Mouse (Mus musculus): ENCODE results near the gene Ttc38. TPM values are rescaled to one million over a fixed set of nuclear protein-coding genes. Genes with fewer than 3 reads are reported as not detected.
"Not testable (repeated sequence)": the region's sequence is repeated elsewhere in the genome, so short reads cannot be mapped to it uniquely, and the experiment has no call there.

Ttc38 gene
- polyA plus RNA-seq, 1 experiment from 2014 or later, result 7.4 TPM

GRCm38 (mm10) chr15:85859490-85860031 lies 27.5 kb downstream of the Ttc38 start, which contains the start of gene Gtse1:
TSS of gene Gtse1 (plus strand) at chr15:85859745.
- under 1% methylated on average over 42 of the region's 42 CpGs for WGBS
- peak; percentile 99 for ATAC-seq (replicated peaks; ENCODE audit: low FRiP score)
- Histone ChIP-seq H3K27ac (ENCODE audit: low read depth, low read length) (peak within 1 kb of the TSS; percentile 60; the same call in 1 of the 2 replicates), H3K9ac (ENCODE audit: low read depth, low read length) (peak within 1 kb of the TSS; percentile 88), H3K27me3 (replicated peaks; ENCODE audit: control insufficient read depth, insufficient read depth, low read length) (no peaks in the 10 kb centered on the region), H3K4me3 (ENCODE audit: low read depth, low read length) (peak within 1 kb of the TSS; percentile 83), H3K4me1 (replicated peaks; ENCODE audit: control insufficient read depth, insufficient read depth, low read length) (peaks cover 9% of the 10 kb centered on the region; the same call in 1 of the 2 replicates), H3K9me3 (ENCODE audit: control insufficient read depth, low read length) (no peaks in the 10 kb centered on the region), H3K36me3 (ENCODE audit: control insufficient read depth, insufficient read depth, low read length) (peaks cover 25% of the 10 kb centered on the region), H3K4me2 (peak within 1 kb of the TSS; percentile 73)
- DNase-seq (ENCODE audit: low spot score), result peak; percentile 86

- peaks cover 72% of the 10 kb centered on the region for H3K36me3 ChIP-seq (ENCODE audit: control insufficient read depth, insufficient read depth, low read length)
- 92% methylated on average over 7 of the region's 7 CpGs for WGBS
- ATAC-seq (replicated peaks; ENCODE audit: low FRiP score), result not testable (repeated sequence)
These were observed 33.8 kb downstream of the Ttc38 start for GRCm38 (mm10) chr15:85865913-85866312.

GRCm38 (mm10) chr15:85867696-85868095 lies 35.6 kb downstream of the Ttc38 start:
- Histone ChIP-seq H3K4me1 (replicated peaks; ENCODE audit: control insufficient read depth, insufficient read depth, low read length) (no peaks in the 10 kb centered on the region), H3K4me3 (ENCODE audit: low read depth, low read length) (no peak overlapping the region), H3K36me3 (ENCODE audit: control insufficient read depth, insufficient read depth, low read length) (peaks cover 77% of the 10 kb centered on the region), H3K27ac (ENCODE audit: low read depth, low read length) (no peak overlapping the region), H3K9me3 (ENCODE audit: control insufficient read depth, low read length) (no peaks in the 10 kb centered on the region), H3K9ac (ENCODE audit: low read depth, low read length) (no peak overlapping the region), H3K27me3 (replicated peaks; ENCODE audit: control insufficient read depth, insufficient read depth, low read length) (no peaks in the 10 kb centered on the region), H3K4me2 (no peak overlapping the region)
- DNase-seq (ENCODE audit: low spot score), result peak; percentile 52
- ATAC-seq (replicated peaks; ENCODE audit: low FRiP score), result peak; percentile 57
- 55% methylated on average over 6 of the region's 6 CpGs for WGBS

More at GRCm38 (mm10) chr15:85865913-85866312, 33.8 kb downstream of the Ttc38 start:
- H3K27ac ChIP-seq (ENCODE audit: low read depth, low read length); H3K9me3 ChIP-seq (ENCODE audit: control insufficient read depth, low read length); DNase-seq (ENCODE audit: low spot score); H3K4me2 ChIP-seq; H3K9ac ChIP-seq (ENCODE audit: low read depth, low read length); H3K27me3 ChIP-seq (replicated peaks; ENCODE audit: control insufficient read depth, insufficient read depth, low read length); H3K4me3 ChIP-seq (ENCODE audit: low read depth, low read length); H3K4me1 ChIP-seq (replicated peaks; ENCODE audit: control insufficient read depth, insufficient read depth, low read length): not testable (repeated sequence)

- Histone ChIP-seq H3K27ac (ENCODE audit: low read depth, low read length) (no peak overlapping the region), H3K4me3 (ENCODE audit: low read depth, low read length) (no peak overlapping the region), H3K9ac (ENCODE audit: low read depth, low read length) (no peak overlapping the region), H3K4me1 (replicated peaks; ENCODE audit: control insufficient read depth, insufficient read depth, low read length) (peaks cover 9% of the 10 kb centered on the region), H3K36me3 (ENCODE audit: control insufficient read depth, insufficient read depth, low read length) (peaks cover 29% of the 10 kb centered on the region), H3K9me3 (ENCODE audit: control insufficient read depth, low read length) (no peaks in the 10 kb centered on the region), H3K27me3 (replicated peaks; ENCODE audit: control insufficient read depth, insufficient read depth, low read length) (no peaks in the 10 kb centered on the region), H3K4me2 (no peak overlapping the region)
- DNase-seq (ENCODE audit: low spot score), result no peak
- no peak for ATAC-seq (replicated peaks; ENCODE audit: low FRiP score)
- 87% methylated on average over 7 of the region's 7 CpGs for WGBS
These were observed 45.2 kb downstream of the Ttc38 start for GRCm38 (mm10) chr15:85877336-85877735.

- ATAC-seq (replicated peaks; ENCODE audit: low FRiP score) (peak; percentile 94), DNase-seq (ENCODE audit: low spot score) (peak; percentile 92)
- peaks cover 26% of the 10 kb centered on the region for H3K36me3 ChIP-seq (ENCODE audit: control insufficient read depth, insufficient read depth, low read length)
- peak within 1 kb of the TSS; percentile 73; the same call in 1 of the 2 replicates for H3K27ac ChIP-seq (ENCODE audit: low read depth, low read length)
- no peaks in the 10 kb centered on the region for H3K9me3 ChIP-seq (ENCODE audit: control insufficient read depth, low read length)
- H3K4me1 ChIP-seq (replicated peaks; ENCODE audit: control insufficient read depth, insufficient read depth, low read length), result peaks cover 9% of the 10 kb centered on the region
- peak within 1 kb of the TSS; percentile 86 for H3K4me3 ChIP-seq (ENCODE audit: low read depth, low read length)
- peak within 1 kb of the TSS; percentile 91 for H3K9ac ChIP-seq (ENCODE audit: low read depth, low read length)
- H3K27me3 ChIP-seq (replicated peaks; ENCODE audit: control insufficient read depth, insufficient read depth, low read length), result no peaks in the 10 kb centered on the region
- H3K4me2 ChIP-seq, result peak within 1 kb of the TSS; percentile 92
- 1% methylated on average over 48 of the region's 50 CpGs for WGBS
These were observed 46.9 kb downstream of the Ttc38 start, which contains the start of gene Trmu for GRCm38 (mm10) chr15:85878848-85879497. TSS of gene Trmu (plus strand) at chr15:85879312.

- peak; percentile 49 for ATAC-seq (replicated peaks; ENCODE audit: low FRiP score)
- WGBS, result 1% methylated on average over 18 of the region's 18 CpGs
- no peaks in the 10 kb centered on the region for H3K9me3 ChIP-seq (ENCODE audit: control insufficient read depth, low read length)
- H3K4me2 ChIP-seq, result peak overlapping the region; percentile 92
- peaks cover 24% of the 10 kb centered on the region for H3K36me3 ChIP-seq (ENCODE audit: control insufficient read depth, insufficient read depth, low read length)
- DNase-seq (ENCODE audit: low spot score), result no peak
- peak overlapping the region; percentile 91 for H3K9ac ChIP-seq (ENCODE audit: low read depth, low read length)
- peaks cover 9% of the 10 kb centered on the region for H3K4me1 ChIP-seq (replicated peaks; ENCODE audit: control insufficient read depth, insufficient read depth, low read length)
- peak overlapping the region; percentile 86 for H3K4me3 ChIP-seq (ENCODE audit: low read depth, low read length)
- H3K27ac ChIP-seq (ENCODE audit: low read depth, low read length), result peak overlapping the region; percentile 73; the same call in 1 of the 2 replicates
- no peaks in the 10 kb centered on the region for H3K27me3 ChIP-seq (replicated peaks; ENCODE audit: control insufficient read depth, insufficient read depth, low read length)
These were observed 47.4 kb downstream of the Ttc38 start for GRCm38 (mm10) chr15:85879498-85879895.

- peaks cover 16% of the 10 kb centered on the region for H3K36me3 ChIP-seq (ENCODE audit: control insufficient read depth, insufficient read depth, low read length)
- WGBS, result 79% methylated on average over 5 of the region's 5 CpGs
These were observed 53.5 kb downstream of the Ttc38 start for GRCm38 (mm10) chr15:85885606-85886005.

GRCm38 (mm10) chr15:85889235-85889634 lies 57.1 kb downstream of the Ttc38 start:
- Histone ChIP-seq H3K9ac (ENCODE audit: low read depth, low read length) (no peak overlapping the region), H3K36me3 (ENCODE audit: control insufficient read depth, insufficient read depth, low read length) (peaks cover 24% of the 10 kb centered on the region), H3K9me3 (ENCODE audit: control insufficient read depth, low read length) (no peaks in the 10 kb centered on the region), H3K27ac (ENCODE audit: low read depth, low read length) (no peak overlapping the region), H3K4me2 (no peak overlapping the region), H3K4me1 (replicated peaks; ENCODE audit: control insufficient read depth, insufficient read depth, low read length) (no peaks in the 10 kb centered on the region), H3K27me3 (replicated peaks; ENCODE audit: control insufficient read depth, insufficient read depth, low read length) (no peaks in the 10 kb centered on the region), H3K4me3 (ENCODE audit: low read depth, low read length) (no peak overlapping the region)
- no peak for DNase-seq (ENCODE audit: low spot score)
- 56% methylated on average over 4 of the region's 4 CpGs for WGBS
- ATAC-seq (replicated peaks; ENCODE audit: low FRiP score), result no peak

More at GRCm38 (mm10) chr15:85885606-85886005, 53.5 kb downstream of the Ttc38 start:
- Histone ChIP-seq H3K27ac (ENCODE audit: low read depth, low read length) (no peak overlapping the region), H3K4me1 (replicated peaks; ENCODE audit: control insufficient read depth, insufficient read depth, low read length) (peaks cover 2% of the 10 kb centered on the region; the same call in 1 of the 2 replicates), H3K9ac (ENCODE audit: low read depth, low read length) (no peak overlapping the region), H3K4me3 (ENCODE audit: low read depth, low read length) (no peak overlapping the region), H3K9me3 (ENCODE audit: control insufficient read depth, low read length) (no peaks in the 10 kb centered on the region), H3K27me3 (replicated peaks; ENCODE audit: control insufficient read depth, insufficient read depth, low read length) (no peaks in the 10 kb centered on the region), H3K4me2 (no peak overlapping the region)
- DNase-seq (ENCODE audit: low spot score) (no peak), ATAC-seq (replicated peaks; ENCODE audit: low FRiP score) (no peak)
